Mouse (Mus musculus): ENCODE measurements around the gene Cdyl. TPM values are rescaled to one million over a fixed set of nuclear protein-coding genes. Genes with fewer than 3 reads are reported as not detected.
"Not testable (repeated sequence)": the region's sequence is repeated elsewhere in the genome, so short reads cannot be mapped to it uniquely, and the experiment has no call there.

Cdyl gene
- total and polyA plus RNA-seq, 2 experiments from 2014 or later: 4.2 to 7.8 TPM

GRCm38 (mm10) chr13:35822795-35823194 lies 163.2 kb downstream of the Cdyl start:
- 39% methylated on average over 8 of the region's 8 CpGs for WGBS
- Histone ChIP-seq H3K9ac (no peak overlapping the region), H3K4me3 (ENCODE audit: low read depth, low read length) (no peak overlapping the region), H3K27ac (ENCODE audit: low read depth, low read length) (no peak overlapping the region), H3K27me3 (ENCODE audit: insufficient read depth, low read length) (no peaks in the 10 kb centered on the region), H3K4me1 (ENCODE audit: insufficient read depth) (no peaks in the 10 kb centered on the region), H3K4me2 (ENCODE audit: low read depth) (no peak overlapping the region), H3K9me3 (ENCODE audit: low read length) (no peaks in the 10 kb centered on the region), H3K36me3 (ENCODE audit: insufficient read depth) (peaks cover 3% of the 10 kb centered on the region; the same call in 1 of the 2 replicates)
- no peak for DNase-seq
- ATAC-seq: no peak
- no peak for TF ChIP-seq CTCF (IDR thresholded peaks at IDR 0.05; ENCODE audit: low read depth)

GRCm38 (mm10) chr13:35825639-35826038 lies 166.0 kb downstream of the Cdyl start:
- H3K9me3 ChIP-seq (ENCODE audit: low read length): no peaks in the 10 kb centered on the region
- ATAC-seq: no peak
- no peaks in the 10 kb centered on the region for H3K36me3 ChIP-seq (ENCODE audit: insufficient read depth)
- H3K4me2 ChIP-seq (ENCODE audit: low read depth): no peak overlapping the region
- H3K27me3 ChIP-seq (ENCODE audit: insufficient read depth, low read length): no peaks in the 10 kb centered on the region
- 91% methylated on average over 2 of the region's 2 CpGs for WGBS
- no peak overlapping the region for H3K9ac ChIP-seq
- no peak for TF ChIP-seq CTCF (IDR thresholded peaks at IDR 0.05; ENCODE audit: low read depth)
- H3K27ac ChIP-seq (ENCODE audit: low read depth, low read length): no peak overlapping the region
- no peak overlapping the region for H3K4me3 ChIP-seq (ENCODE audit: low read depth, low read length)
- no peak for DNase-seq
- no peaks in the 10 kb centered on the region for H3K4me1 ChIP-seq (ENCODE audit: insufficient read depth)

- Histone ChIP-seq H3K4me1 (ENCODE audit: insufficient read depth) (no peaks in the 10 kb centered on the region), H3K36me3 (ENCODE audit: insufficient read depth) (no peaks in the 10 kb centered on the region), H3K27me3 (ENCODE audit: insufficient read depth, low read length) (no peaks in the 10 kb centered on the region), H3K9ac (no peak overlapping the region), H3K4me2 (ENCODE audit: low read depth) (no peak overlapping the region), H3K27ac (ENCODE audit: low read depth, low read length) (no peak overlapping the region), H3K9me3 (ENCODE audit: low read length) (no peaks in the 10 kb centered on the region), H3K4me3 (ENCODE audit: low read depth, low read length) (no peak overlapping the region)
- DNase-seq: no peak
- TF ChIP-seq CTCF (IDR thresholded peaks at IDR 0.05; ENCODE audit: low read depth): no peak
- no peak for ATAC-seq
- WGBS: 70% methylated on average over 6 of the region's 6 CpGs
Measured at GRCm38 (mm10) chr13:35832676-35833075, 173.0 kb downstream of the Cdyl start.

- no peaks in the 10 kb centered on the region for H3K4me1 ChIP-seq (ENCODE audit: insufficient read depth)
Measured at GRCm38 (mm10) chr13:35833941-35834340, 174.3 kb downstream of the Cdyl start.

GRCm38 (mm10) chr13:35835669-35836068 lies 176.0 kb downstream of the Cdyl start:
- no peak overlapping the region for H3K27ac ChIP-seq (ENCODE audit: low read depth, low read length)
- H3K4me3 ChIP-seq (ENCODE audit: low read depth, low read length): no peak overlapping the region
- no peaks in the 10 kb centered on the region for H3K36me3 ChIP-seq (ENCODE audit: insufficient read depth)
- H3K27me3 ChIP-seq (ENCODE audit: insufficient read depth, low read length): no peaks in the 10 kb centered on the region
- no peak for TF ChIP-seq CTCF (IDR thresholded peaks at IDR 0.05; ENCODE audit: low read depth)
- DNase-seq (no peak), ATAC-seq (no peak)
- H3K9me3 ChIP-seq (ENCODE audit: low read length): no peaks in the 10 kb centered on the region
- 87% methylated on average over 7 of the region's 7 CpGs for WGBS
- H3K4me2 ChIP-seq (ENCODE audit: low read depth): no peak overlapping the region
- no peaks in the 10 kb centered on the region for H3K4me1 ChIP-seq (ENCODE audit: insufficient read depth)
- H3K9ac ChIP-seq: no peak overlapping the region

More at GRCm38 (mm10) chr13:35833941-35834340, 174.3 kb downstream of the Cdyl start:
- Histone ChIP-seq H3K9me3 (ENCODE audit: low read length) (no peaks in the 10 kb centered on the region), H3K27me3 (ENCODE audit: insufficient read depth, low read length) (no peaks in the 10 kb centered on the region), H3K4me3 (ENCODE audit: low read depth, low read length) (no peak overlapping the region), H3K36me3 (ENCODE audit: insufficient read depth) (no peaks in the 10 kb centered on the region), H3K9ac (no peak overlapping the region), H3K4me2 (ENCODE audit: low read depth) (no peak overlapping the region), H3K27ac (ENCODE audit: low read depth, low read length) (no peak overlapping the region)
- WGBS: 42% methylated on average over 6 of the region's 6 CpGs
- no peak for DNase-seq
- no peak for ATAC-seq
- TF ChIP-seq CTCF (IDR thresholded peaks at IDR 0.05; ENCODE audit: low read depth): no peak

- not testable (repeated sequence) for H3K27ac ChIP-seq (ENCODE audit: low read depth, low read length); H3K4me3 ChIP-seq (ENCODE audit: low read depth, low read length); H3K4me2 ChIP-seq (ENCODE audit: low read depth); H3K36me3 ChIP-seq (ENCODE audit: insufficient read depth); H3K9me3 ChIP-seq (ENCODE audit: low read length); H3K9ac ChIP-seq; H3K4me1 ChIP-seq (ENCODE audit: insufficient read depth); DNase-seq; H3K27me3 ChIP-seq (ENCODE audit: insufficient read depth, low read length); ATAC-seq
- WGBS: 96% methylated on average over 7 of the region's 7 CpGs
Measured at GRCm38 (mm10) chr13:35836501-35836900, 176.9 kb downstream of the Cdyl start.

GRCm38 (mm10) chr13:35840102-35840501 lies 180.5 kb downstream of the Cdyl start:
- no peak for TF ChIP-seq CTCF (IDR thresholded peaks at IDR 0.05; ENCODE audit: low read depth)
- Histone ChIP-seq H3K27me3 (ENCODE audit: insufficient read depth, low read length) (no peaks in the 10 kb centered on the region), H3K9me3 (ENCODE audit: low read length) (no peaks in the 10 kb centered on the region), H3K9ac (no peak overlapping the region), H3K4me1 (ENCODE audit: insufficient read depth) (no peaks in the 10 kb centered on the region), H3K27ac (ENCODE audit: low read depth, low read length) (no peak overlapping the region), H3K36me3 (ENCODE audit: insufficient read depth) (no peaks in the 10 kb centered on the region), H3K4me3 (ENCODE audit: low read depth, low read length) (no peak overlapping the region), H3K4me2 (ENCODE audit: low read depth) (no peak overlapping the region)
- WGBS: 76% methylated on average over 10 of the region's 10 CpGs
- ATAC-seq: no peak
- DNase-seq: no peak

GRCm38 (mm10) chr13:35843383-35843782 lies 183.8 kb downstream of the Cdyl start:
- no peak overlapping the region for H3K4me2 ChIP-seq (ENCODE audit: low read depth)
- 57% methylated on average over 7 of the region's 7 CpGs for WGBS
- no peak overlapping the region for H3K4me3 ChIP-seq (ENCODE audit: low read depth, low read length)
- TF ChIP-seq CTCF (IDR thresholded peaks at IDR 0.05; ENCODE audit: low read depth): no peak
- no peaks in the 10 kb centered on the region for H3K27me3 ChIP-seq (ENCODE audit: insufficient read depth, low read length)
- H3K36me3 ChIP-seq (ENCODE audit: insufficient read depth): no peaks in the 10 kb centered on the region
- H3K4me1 ChIP-seq (ENCODE audit: insufficient read depth): no peaks in the 10 kb centered on the region
- DNase-seq: no peak
- H3K27ac ChIP-seq (ENCODE audit: low read depth, low read length): no peak overlapping the region
- no peaks in the 10 kb centered on the region for H3K9me3 ChIP-seq (ENCODE audit: low read length)
- H3K9ac ChIP-seq: no peak overlapping the region
- ATAC-seq: no peak
